Mouse (Mus musculus): ENCODE data around the gene Mum1. TPM values are rescaled to one million over a fixed set of nuclear protein-coding genes. Genes with fewer than 3 reads are reported as not detected.

Gene Mum1
- polyA plus RNA-seq, 1 experiment from 2014 or later = 49.0 TPM

DNA sequence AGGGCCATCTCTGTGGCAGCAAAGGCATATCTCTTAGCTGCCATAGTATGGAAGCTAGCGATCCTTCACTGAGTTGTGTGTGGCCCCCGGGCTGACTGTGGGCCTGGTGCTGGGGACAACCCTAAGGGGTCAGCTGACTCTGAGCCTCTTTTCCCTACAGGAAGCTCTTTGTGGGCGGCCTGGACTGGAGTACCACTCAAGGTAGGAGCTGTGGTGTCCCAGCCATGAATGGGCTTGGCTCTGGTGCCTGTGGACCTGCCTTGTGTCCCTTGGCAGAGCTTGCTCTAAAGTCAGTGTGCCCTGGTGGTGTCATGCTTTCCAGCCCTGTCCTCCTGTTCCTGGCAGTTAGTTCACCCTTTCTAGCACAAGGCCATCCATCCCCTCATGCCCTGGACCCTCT, 47.6 kb downstream of the Mum1 start:
- Histone ChIP-seq H3K27ac (ENCODE audit: low read length) (no peak overlapping the region), H3K4me3 (replicated peaks; ENCODE audit: low read length) (no peak overlapping the region), H3K4me2 (ENCODE audit: low read length) (no peak overlapping the region), H3K36me3 (ENCODE audit: control insufficient read depth, insufficient read depth) (peaks cover 26% of the 10 kb centered on the region), H3K4me1 (replicated peaks; ENCODE audit: control insufficient read depth, insufficient read depth, low read length) (peaks cover 23% of the 10 kb centered on the region), H3K27me3 (replicated peaks; ENCODE audit: control insufficient read depth, insufficient read depth, low read length) (no peaks in the 10 kb centered on the region), H3K9ac (replicated peaks; ENCODE audit: low read depth, low read length) (no peak overlapping the region), H3K9me3 (ENCODE audit: control insufficient read depth, low read length) (no peaks in the 10 kb centered on the region)
- ATAC-seq = no peak
- 97% methylated on average over 3 of the region's 3 CpGs for WGBS

DNA sequence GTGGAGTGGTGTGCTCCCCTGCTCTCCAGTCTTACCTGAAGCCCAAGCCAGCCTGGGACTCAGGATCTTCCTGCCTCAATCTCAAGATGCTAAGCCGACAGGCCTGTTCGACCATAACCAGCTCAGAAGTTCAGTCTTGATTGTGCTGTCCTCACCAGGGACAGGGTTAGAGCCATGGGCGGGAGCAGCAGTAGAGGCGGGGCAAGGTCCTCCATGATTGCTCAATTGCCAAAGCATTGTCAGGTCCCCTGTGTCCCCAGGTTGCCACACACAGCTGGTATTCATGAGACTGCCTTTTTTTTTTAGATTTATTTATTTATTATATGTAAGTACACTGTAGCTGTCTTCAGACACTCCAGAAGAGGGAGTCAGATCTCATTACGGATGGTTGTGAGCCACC, 50.0 kb downstream of the Mum1 start:
- Histone ChIP-seq H3K4me3 (replicated peaks; ENCODE audit: low read length) (no peak overlapping the region), H3K36me3 (ENCODE audit: control insufficient read depth, insufficient read depth) (peaks cover 40% of the 10 kb centered on the region), H3K27me3 (replicated peaks; ENCODE audit: control insufficient read depth, insufficient read depth, low read length) (no peaks in the 10 kb centered on the region), H3K9ac (replicated peaks; ENCODE audit: low read depth, low read length) (no peak overlapping the region), H3K27ac (ENCODE audit: low read length) (no peak overlapping the region), H3K9me3 (ENCODE audit: control insufficient read depth, low read length) (no peaks in the 10 kb centered on the region), H3K4me1 (replicated peaks; ENCODE audit: control insufficient read depth, insufficient read depth, low read length) (peaks cover 3% of the 10 kb centered on the region), H3K4me2 (ENCODE audit: low read length) (no peak overlapping the region)
- no peak for ATAC-seq
- 91% methylated on average over 4 of the region's 5 CpGs for WGBS

- 93% methylated on average over 9 of the region's 9 CpGs for WGBS
Measured at GRCm38 (mm10) chr10:80278390-80278789, 52.2 kb downstream of the Mum1 start.

DNA sequence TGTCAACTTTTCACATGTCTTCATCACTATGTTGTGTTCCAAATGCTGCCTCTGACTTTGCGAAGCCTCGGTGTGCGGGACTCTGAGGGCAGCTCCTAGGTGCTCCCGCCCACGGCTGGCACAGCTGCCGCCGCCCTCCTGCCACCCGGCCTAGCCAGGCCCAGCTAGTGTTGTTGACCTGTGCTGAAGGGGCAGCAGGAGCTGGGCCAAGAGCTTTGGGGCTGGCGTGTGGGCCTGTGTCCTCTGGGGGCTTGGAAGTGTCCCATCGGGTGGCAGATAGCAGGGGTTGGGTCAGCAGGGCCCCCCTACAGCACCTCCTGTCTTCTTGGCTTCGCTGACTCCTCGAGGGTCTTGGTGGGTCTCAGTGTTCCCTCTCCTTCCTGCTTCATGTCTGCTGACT, 53.0 kb downstream of the Mum1 start:
- WGBS = 91% methylated on average over 12 of the region's 12 CpGs
- no peak for ATAC-seq
- Histone ChIP-seq H3K36me3 (ENCODE audit: control insufficient read depth, insufficient read depth) (peaks cover 51% of the 10 kb centered on the region), H3K4me2 (ENCODE audit: low read length) (no peak overlapping the region), H3K27ac (ENCODE audit: low read length) (no peak overlapping the region), H3K4me1 (replicated peaks; ENCODE audit: control insufficient read depth, insufficient read depth, low read length) (no peaks in the 10 kb centered on the region), H3K27me3 (replicated peaks; ENCODE audit: control insufficient read depth, insufficient read depth, low read length) (no peaks in the 10 kb centered on the region), H3K9me3 (ENCODE audit: control insufficient read depth, low read length) (no peaks in the 10 kb centered on the region), H3K9ac (replicated peaks; ENCODE audit: low read depth, low read length) (no peak overlapping the region), H3K4me3 (replicated peaks; ENCODE audit: low read length) (no peak overlapping the region)

More at GRCm38 (mm10) chr10:80278390-80278789, 52.2 kb downstream of the Mum1 start:
- no peak overlapping the region for H3K27ac ChIP-seq (ENCODE audit: low read length)
- H3K4me3 ChIP-seq (replicated peaks; ENCODE audit: low read length) = no peak overlapping the region
- ATAC-seq = no peak
- no peaks in the 10 kb centered on the region for H3K9me3 ChIP-seq (ENCODE audit: control insufficient read depth, low read length)
- peaks cover 46% of the 10 kb centered on the region for H3K36me3 ChIP-seq (ENCODE audit: control insufficient read depth, insufficient read depth)
- no peak overlapping the region for H3K4me2 ChIP-seq (ENCODE audit: low read length)
- H3K9ac ChIP-seq (replicated peaks; ENCODE audit: low read depth, low read length) = no peak overlapping the region
- H3K27me3 ChIP-seq (replicated peaks; ENCODE audit: control insufficient read depth, insufficient read depth, low read length) = no peaks in the 10 kb centered on the region
- H3K4me1 ChIP-seq (replicated peaks; ENCODE audit: control insufficient read depth, insufficient read depth, low read length) = no peaks in the 10 kb centered on the region

GRCm38 (mm10) chr10:80281304-80281703, 55.1 kb downstream of the Mum1 start:
- no peak overlapping the region for H3K4me3 ChIP-seq (replicated peaks; ENCODE audit: low read length)
- peaks cover 54% of the 10 kb centered on the region for H3K36me3 ChIP-seq (ENCODE audit: control insufficient read depth, insufficient read depth)
- WGBS = 81% methylated on average over 7 of the region's 7 CpGs
- H3K9me3 ChIP-seq (ENCODE audit: control insufficient read depth, low read length) = no peaks in the 10 kb centered on the region
- H3K27me3 ChIP-seq (replicated peaks; ENCODE audit: control insufficient read depth, insufficient read depth, low read length) = no peaks in the 10 kb centered on the region
- no peak overlapping the region for H3K4me2 ChIP-seq (ENCODE audit: low read length)
- H3K4me1 ChIP-seq (replicated peaks; ENCODE audit: control insufficient read depth, insufficient read depth, low read length) = no peaks in the 10 kb centered on the region
- no peak for ATAC-seq
- no peak overlapping the region for H3K9ac ChIP-seq (replicated peaks; ENCODE audit: low read depth, low read length)
- H3K27ac ChIP-seq (ENCODE audit: low read length) = no peak overlapping the region

DNA sequence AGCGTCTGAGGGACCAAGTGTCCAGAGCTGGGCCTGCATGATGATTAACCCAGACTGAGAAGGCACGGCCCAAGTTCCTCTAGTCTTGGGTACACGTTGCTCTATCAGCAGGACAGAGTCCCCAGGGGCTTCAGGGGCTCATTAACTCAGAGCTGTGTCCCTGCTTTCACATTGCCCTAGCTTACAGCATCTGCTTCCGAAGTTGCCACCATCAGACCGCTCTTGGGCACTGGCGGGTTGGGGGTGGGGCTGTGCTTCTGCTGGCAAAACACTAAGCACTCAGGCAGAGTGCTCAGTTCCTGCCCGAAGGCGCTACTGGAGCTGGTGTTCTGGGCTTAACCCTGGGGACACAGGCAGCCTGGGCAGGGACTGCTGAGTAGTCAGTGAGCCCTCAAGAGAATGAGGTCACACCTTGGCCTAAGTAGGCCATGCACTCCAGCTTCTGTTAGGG, 55.7 kb downstream of the Mum1 start:
- ATAC-seq = no peak; the same call in 1 of the 2 replicates
- no peaks in the 10 kb centered on the region for H3K4me1 ChIP-seq (replicated peaks; ENCODE audit: control insufficient read depth, insufficient read depth, low read length)
- H3K9me3 ChIP-seq (ENCODE audit: control insufficient read depth, low read length) = no peaks in the 10 kb centered on the region
- H3K36me3 ChIP-seq (ENCODE audit: control insufficient read depth, insufficient read depth) = peaks cover 57% of the 10 kb centered on the region
- H3K9ac ChIP-seq (replicated peaks; ENCODE audit: low read depth, low read length) = no peak overlapping the region
- H3K27ac ChIP-seq (ENCODE audit: low read length) = no peak overlapping the region
- H3K4me3 ChIP-seq (replicated peaks; ENCODE audit: low read length) = no peak overlapping the region
- no peaks in the 10 kb centered on the region for H3K27me3 ChIP-seq (replicated peaks; ENCODE audit: control insufficient read depth, insufficient read depth, low read length)
- WGBS = 74% methylated on average over 8 of the region's 8 CpGs
- no peak overlapping the region for H3K4me2 ChIP-seq (ENCODE audit: low read length)

- Histone ChIP-seq H3K27ac (ENCODE audit: low read length) (no peak overlapping the region), H3K4me2 (ENCODE audit: low read length) (no peak overlapping the region), H3K4me1 (replicated peaks; ENCODE audit: control insufficient read depth, insufficient read depth, low read length) (no peaks in the 10 kb centered on the region), H3K9ac (replicated peaks; ENCODE audit: low read depth, low read length) (no peak overlapping the region), H3K9me3 (ENCODE audit: control insufficient read depth, low read length) (no peaks in the 10 kb centered on the region), H3K4me3 (replicated peaks; ENCODE audit: low read length) (no peak overlapping the region), H3K36me3 (ENCODE audit: control insufficient read depth, insufficient read depth) (peaks cover 53% of the 10 kb centered on the region), H3K27me3 (replicated peaks; ENCODE audit: control insufficient read depth, insufficient read depth, low read length) (no peaks in the 10 kb centered on the region)
- WGBS = 89% methylated on average over 20 of the region's 20 CpGs
- ATAC-seq = no peak
Measured at GRCm38 (mm10) chr10:80282481-80283441, 56.5 kb downstream of the Mum1 start.

GRCm38 (mm10) chr10:80285222-80286070, 59.2 kb downstream of the Mum1 start:
- H3K27ac ChIP-seq (ENCODE audit: low read length) = no peak overlapping the region
- WGBS = 85% methylated on average over 9 of the region's 15 CpGs
- ATAC-seq = no peak
- H3K4me2 ChIP-seq (ENCODE audit: low read length) = no peak overlapping the region
- H3K27me3 ChIP-seq (replicated peaks; ENCODE audit: control insufficient read depth, insufficient read depth, low read length) = no peaks in the 10 kb centered on the region
- no peaks in the 10 kb centered on the region for H3K9me3 ChIP-seq (ENCODE audit: control insufficient read depth, low read length)
- peaks cover 32% of the 10 kb centered on the region for H3K36me3 ChIP-seq (ENCODE audit: control insufficient read depth, insufficient read depth)
- H3K4me3 ChIP-seq (replicated peaks; ENCODE audit: low read length) = no peak overlapping the region
- no peaks in the 10 kb centered on the region for H3K4me1 ChIP-seq (replicated peaks; ENCODE audit: control insufficient read depth, insufficient read depth, low read length)
- no peak overlapping the region for H3K9ac ChIP-seq (replicated peaks; ENCODE audit: low read depth, low read length)

DNA sequence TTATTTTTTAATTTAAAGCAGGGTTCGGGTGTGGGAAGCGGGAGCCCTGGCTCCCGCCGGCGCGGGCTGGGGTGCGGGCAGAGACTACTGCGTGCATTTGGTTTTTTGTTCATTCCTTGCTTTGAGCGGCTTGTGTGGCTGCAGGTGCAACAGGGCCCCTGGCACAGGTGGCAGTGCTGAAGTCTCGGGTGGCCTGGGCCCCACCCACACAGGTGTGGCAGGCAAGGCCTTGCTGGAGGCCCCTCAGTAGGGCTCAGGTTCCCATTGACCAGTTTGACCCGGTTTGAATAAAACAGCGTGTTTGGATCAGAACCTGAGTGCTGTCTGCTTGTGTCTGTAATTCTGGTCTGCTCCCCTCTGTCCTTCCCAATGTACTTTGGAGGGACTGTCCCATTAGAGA, 61.9 kb downstream of the Mum1 start:
- Histone ChIP-seq H3K9me3 (ENCODE audit: control insufficient read depth, low read length) (no peaks in the 10 kb centered on the region), H3K27ac (ENCODE audit: low read length) (no peak overlapping the region), H3K36me3 (ENCODE audit: control insufficient read depth, insufficient read depth) (peaks cover 28% of the 10 kb centered on the region), H3K9ac (replicated peaks; ENCODE audit: low read depth, low read length) (no peak overlapping the region), H3K4me3 (replicated peaks; ENCODE audit: low read length) (no peak overlapping the region), H3K27me3 (replicated peaks; ENCODE audit: control insufficient read depth, insufficient read depth, low read length) (no peaks in the 10 kb centered on the region), H3K4me2 (ENCODE audit: low read length) (no peak overlapping the region), H3K4me1 (replicated peaks; ENCODE audit: control insufficient read depth, insufficient read depth, low read length) (peaks cover 7% of the 10 kb centered on the region)
- ATAC-seq = no peak
- 95% methylated on average over 12 of the region's 12 CpGs for WGBS

All from forebrain, embryonic 16.5 days (tissue).